Mouse (Mus musculus) c-Kit-positive CD71-positive TER-119-positive erythroid progenitor cells, embryonic 14.5 days (primary cell): Measurements from ENCODE around the gene Tmem72.

Experiments used
- DNase-seq: peaks from one replicate; pipeline ENCODE4 v3.0.0-alpha.2; 2013; ENCODE audit warnings: low spot score

The Tmem72 gene

GRCm38 (mm10) chr6:116716666-116717065, at the start of gene Tmem72:
TSS of gene Tmem72 (minus strand) at chr6:116716913.
- no peak for DNase-seq

GRCm38 (mm10) chr6:116764524-116764923, 47.8 kb upstream of the Tmem72 start:
- DNase-seq, result no peak

GRCm38 (mm10) chr6:116762333-116762732, 45.6 kb upstream of the Tmem72 start:
- DNase-seq, result no peak

- DNase-seq, result no peak
Observed at GRCm38 (mm10) chr6:116760181-116760580, 43.5 kb upstream of the Tmem72 start.

GRCm38 (mm10) chr6:116756364-116756763, 39.7 kb upstream of the Tmem72 start:
- DNase-seq, result no peak

GRCm38 (mm10) chr6:116738046-116738445, 21.3 kb upstream of the Tmem72 start:
- DNase-seq, result no peak

GRCm38 (mm10) chr6:116735361-116735760, 18.6 kb upstream of the Tmem72 start:
- no peak for DNase-seq

GRCm38 (mm10) chr6:116733577-116733976, 16.9 kb upstream of the Tmem72 start:
- no peak for DNase-seq

GRCm38 (mm10) chr6:116724489-116725160, 7.9 kb upstream of the Tmem72 start:
- no peak for DNase-seq

- no peak for DNase-seq
Observed at GRCm38 (mm10) chr6:116718920-116719319, 2.2 kb upstream of the Tmem72 start.

- DNase-seq, result no peak
Observed at GRCm38 (mm10) chr6:116718361-116718760, 1.6 kb upstream of the Tmem72 start.

GRCm38 (mm10) chr6:116717851-116718250, 1.1 kb upstream of the Tmem72 start:
- no peak for DNase-seq

GRCm38 (mm10) chr6:116715166-116715565, 1.5 kb downstream of the Tmem72 start:
- no peak for DNase-seq

- no peak for DNase-seq
Observed at GRCm38 (mm10) chr6:116714576-116714975, 2.1 kb downstream of the Tmem72 start.

- DNase-seq, result no peak
Observed at GRCm38 (mm10) chr6:116713966-116714365, 2.7 kb downstream of the Tmem72 start.

- no peak for DNase-seq
Observed at GRCm38 (mm10) chr6:116712503-116712902, 4.2 kb downstream of the Tmem72 start.

GRCm38 (mm10) chr6:116712062-116712461, 4.7 kb downstream of the Tmem72 start:
- DNase-seq, result no peak

GRCm38 (mm10) chr6:116704320-116704719, 12.4 kb downstream of the Tmem72 start:
- DNase-seq, result no peak

GRCm38 (mm10) chr6:116700821-116701220, 15.9 kb downstream of the Tmem72 start:
- DNase-seq, result no peak

GRCm38 (mm10) chr6:116697896-116698425, 18.8 kb downstream of the Tmem72 start:
- DNase-seq, result no peak

GRCm38 (mm10) chr6:116697413-116697812, 19.3 kb downstream of the Tmem72 start:
- peak; percentile 28 for DNase-seq

- no peak for DNase-seq
Observed at GRCm38 (mm10) chr6:116694346-116694745, 22.4 kb downstream of the Tmem72 start.

- DNase-seq, result no peak
Observed at GRCm38 (mm10) chr6:116693639-116694038, 23.1 kb downstream of the Tmem72 start.

- no peak for DNase-seq
Observed at GRCm38 (mm10) chr6:116682317-116682716, 34.4 kb downstream of the Tmem72 start.
